Mouse (Mus musculus) cerebellum, postnatal 25 days (tissue): ENCODE data around the gene Psmd12.

Experiments used
- DNase-seq, 2 experiments: peaks; one replicate each; pipeline ENCODE4 v3.0.0; 2021; ENCODE audit warnings: mixed read lengths in 2 of 2

Gene Psmd12

GRCm38 (mm10) chr11:107479053-107479861, at the start of gene Psmd12:
Psmd12 (plus strand) TSS chr11:107479484.
- peak; percentile 95 to 99 for DNase-seq

GRCm38 (mm10) chr11:107431197-107431965, 47.9 kb upstream of the Psmd12 start:
- no peak for DNase-seq

- no peak for DNase-seq
Observed at GRCm38 (mm10) chr11:107435776-107436449, 43.4 kb upstream of the Psmd12 start.

GRCm38 (mm10) chr11:107437723-107438122, 41.6 kb upstream of the Psmd12 start:
- DNase-seq = no peak

GRCm38 (mm10) chr11:107438140-107438539, 41.1 kb upstream of the Psmd12 start:
- DNase-seq = no peak

- no peak for DNase-seq
Observed at GRCm38 (mm10) chr11:107441050-107441449, 38.2 kb upstream of the Psmd12 start.

- no peak for DNase-seq
Observed at GRCm38 (mm10) chr11:107443121-107444095, 35.9 kb upstream of the Psmd12 start.

- DNase-seq = peak; percentile 74 to 83
Observed at GRCm38 (mm10) chr11:107445683-107446082, 33.6 kb upstream of the Psmd12 start.

- no peak for DNase-seq
Observed at GRCm38 (mm10) chr11:107446650-107447049, 32.6 kb upstream of the Psmd12 start.

GRCm38 (mm10) chr11:107447349-107447748, 31.9 kb upstream of the Psmd12 start:
- no peak for DNase-seq

- no peak for DNase-seq
Observed at GRCm38 (mm10) chr11:107447915-107448314, 31.4 kb upstream of the Psmd12 start.

GRCm38 (mm10) chr11:107449169-107449910, 29.9 kb upstream of the Psmd12 start:
- no peak for DNase-seq

GRCm38 (mm10) chr11:107450097-107450496, 29.2 kb upstream of the Psmd12 start:
- no peak for DNase-seq

GRCm38 (mm10) chr11:107451106-107451505, 28.2 kb upstream of the Psmd12 start:
- no peak for DNase-seq

GRCm38 (mm10) chr11:107452053-107452452, 27.2 kb upstream of the Psmd12 start:
- DNase-seq = no peak

GRCm38 (mm10) chr11:107454546-107455462, 24.5 kb upstream of the Psmd12 start:
- DNase-seq = peak in 1 of 2 experiments; percentile 36

- DNase-seq = no peak
Observed at GRCm38 (mm10) chr11:107457282-107457681, 22.0 kb upstream of the Psmd12 start.

- DNase-seq = no peak
Observed at GRCm38 (mm10) chr11:107458286-107458685, 21.0 kb upstream of the Psmd12 start.

- no peak for DNase-seq
Observed at GRCm38 (mm10) chr11:107458986-107459385, 20.3 kb upstream of the Psmd12 start.

GRCm38 (mm10) chr11:107459828-107460227, 19.5 kb upstream of the Psmd12 start:
- no peak for DNase-seq
